Mouse (Mus musculus): ENCODE data around the gene Acly. TPM values are rescaled to one million over a fixed set of nuclear protein-coding genes. Genes with fewer than 3 reads are reported as not detected.

Gene Acly
- polyA plus RNA-seq, 1 experiment from 2014 or later = 224 TPM

DNA sequence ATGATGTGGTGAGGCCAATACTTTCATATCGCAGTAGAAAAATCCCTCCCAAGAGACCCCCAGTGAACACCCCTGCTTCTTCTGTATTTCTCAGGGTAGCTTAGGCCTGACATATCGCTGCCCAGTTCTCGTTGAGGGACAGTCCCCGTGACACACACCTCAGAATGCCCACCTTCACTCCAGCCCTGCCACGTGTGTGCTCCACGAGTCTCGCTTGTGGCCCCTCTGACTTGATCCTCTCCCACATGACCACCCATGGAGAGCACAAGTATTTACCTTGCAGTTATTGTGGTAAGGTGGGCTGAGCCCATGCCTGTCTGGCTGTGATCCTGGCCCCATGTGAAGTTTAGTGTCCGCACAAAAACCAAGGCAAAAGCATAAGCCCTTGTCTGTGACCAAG lies 40.9 kb upstream of the Acly start:
- Histone ChIP-seq H3K27ac (no peak overlapping the region), H3K27me3 (ENCODE audit: control insufficient read depth, insufficient read depth, low read length) (no peaks in the 10 kb centered on the region), H3K9me3 (ENCODE audit: control insufficient read depth, low read length) (no peaks in the 10 kb centered on the region), H3K9ac (no peak overlapping the region), H3K4me3 (replicated peaks; ENCODE audit: low read length) (no peak overlapping the region), H3K36me3 (replicated peaks; ENCODE audit: control insufficient read depth, insufficient read depth) (no peaks in the 10 kb centered on the region), H3K4me1 (replicated peaks; ENCODE audit: control insufficient read depth, insufficient read depth, low read length) (peaks cover 4% of the 10 kb centered on the region; the same call in 1 of the 2 replicates), H3K4me2 (replicated peaks) (no peak overlapping the region)
- DNase-seq (ENCODE audit: low spot score) (no peak), ATAC-seq (ENCODE audit: low FRiP score) (no peak)
- 87% methylated on average over 8 of the region's 8 CpGs for WGBS

DNA sequence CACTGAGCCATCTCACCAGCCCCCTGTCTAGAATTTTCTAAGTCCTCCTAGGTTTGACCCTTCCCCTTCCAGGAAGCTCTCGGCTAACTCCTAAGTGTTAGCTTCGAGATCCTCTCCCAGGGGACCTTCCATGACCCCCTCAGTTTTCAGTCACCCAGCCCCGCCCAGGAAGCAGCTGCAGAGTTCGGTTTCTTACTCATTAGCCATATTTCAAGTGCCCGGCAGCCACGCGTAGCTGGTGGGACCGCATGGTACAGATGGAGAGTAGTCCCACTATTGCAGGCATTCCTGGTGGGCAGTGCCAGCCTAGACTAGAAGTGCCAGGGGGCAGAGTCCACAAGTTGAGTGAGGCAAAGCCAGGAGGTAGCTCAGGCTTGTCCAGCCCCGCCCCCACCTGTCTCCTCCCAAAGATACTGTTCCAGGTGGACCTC lies 40.0 kb upstream of the Acly start:
- no peak for DNase-seq (ENCODE audit: low spot score)
- Histone ChIP-seq H3K36me3 (replicated peaks; ENCODE audit: control insufficient read depth, insufficient read depth) (no peaks in the 10 kb centered on the region), H3K9me3 (ENCODE audit: control insufficient read depth, low read length) (no peaks in the 10 kb centered on the region), H3K27me3 (ENCODE audit: control insufficient read depth, insufficient read depth, low read length) (no peaks in the 10 kb centered on the region), H3K9ac (no peak overlapping the region), H3K4me2 (replicated peaks) (no peak overlapping the region), H3K4me3 (replicated peaks; ENCODE audit: low read length) (no peak overlapping the region), H3K4me1 (replicated peaks; ENCODE audit: control insufficient read depth, insufficient read depth, low read length) (peaks cover 4% of the 10 kb centered on the region; the same call in 1 of the 2 replicates), H3K27ac (no peak overlapping the region)
- no peak for ATAC-seq (ENCODE audit: low FRiP score)
- WGBS = 60% methylated on average over 9 of the region's 9 CpGs

DNA sequence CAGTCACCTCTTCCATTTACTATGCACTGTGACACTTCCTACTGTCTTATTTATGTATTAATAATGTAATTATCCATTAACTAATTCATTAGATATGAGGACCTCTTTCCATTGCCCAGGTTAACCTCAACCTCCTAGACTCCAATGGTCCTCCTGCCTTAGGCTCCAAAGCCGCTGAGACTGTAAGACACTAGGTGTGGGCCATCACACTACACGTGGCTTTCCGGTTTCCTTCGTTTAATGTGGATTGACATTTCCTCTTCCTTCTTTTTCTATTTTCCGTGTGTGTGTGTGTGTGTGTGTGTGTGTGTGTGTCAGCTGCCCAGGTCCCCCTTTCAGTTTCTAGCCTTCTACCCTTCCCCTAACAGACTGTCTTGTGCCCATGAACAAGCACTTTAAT lies 39.4 kb upstream of the Acly start:
- no peaks in the 10 kb centered on the region for H3K9me3 ChIP-seq (ENCODE audit: control insufficient read depth, low read length)
- no peak overlapping the region for H3K4me2 ChIP-seq (replicated peaks)
- 84% methylated on average over 5 of the region's 5 CpGs for WGBS
- ATAC-seq (ENCODE audit: low FRiP score) = no peak
- H3K4me1 ChIP-seq (replicated peaks; ENCODE audit: control insufficient read depth, insufficient read depth, low read length) = peaks cover 4% of the 10 kb centered on the region; the same call in 1 of the 2 replicates
- no peak overlapping the region for H3K4me3 ChIP-seq (replicated peaks; ENCODE audit: low read length)
- H3K27ac ChIP-seq = no peak overlapping the region
- no peak overlapping the region for H3K9ac ChIP-seq
- H3K27me3 ChIP-seq (ENCODE audit: control insufficient read depth, insufficient read depth, low read length) = no peaks in the 10 kb centered on the region
- H3K36me3 ChIP-seq (replicated peaks; ENCODE audit: control insufficient read depth, insufficient read depth) = no peaks in the 10 kb centered on the region
- DNase-seq (ENCODE audit: low spot score) = no peak

DNA sequence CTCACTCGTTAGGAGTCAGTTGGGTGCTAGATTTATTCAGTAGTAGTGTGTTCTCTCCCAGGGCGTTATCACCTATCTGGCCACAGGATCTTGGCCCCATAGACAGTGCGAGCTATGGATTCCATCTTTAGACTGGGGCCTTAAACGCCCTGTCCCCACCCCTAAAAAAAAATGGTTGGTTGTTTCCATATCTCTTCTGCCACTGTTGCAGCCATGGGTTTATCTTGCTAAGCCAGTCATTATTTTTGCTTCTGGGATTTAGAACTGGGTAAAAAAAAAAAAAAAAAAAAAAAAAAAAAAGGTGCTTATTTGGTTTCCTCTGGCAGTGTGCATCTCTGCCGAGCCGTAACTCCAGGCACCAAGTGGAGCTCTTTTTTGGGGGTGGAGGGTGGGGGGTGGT lies 36.9 kb upstream of the Acly start:
- Histone ChIP-seq H3K9me3 (ENCODE audit: control insufficient read depth, low read length) (no peaks in the 10 kb centered on the region), H3K27me3 (ENCODE audit: control insufficient read depth, insufficient read depth, low read length) (no peaks in the 10 kb centered on the region), H3K4me2 (replicated peaks) (no peak overlapping the region), H3K9ac (no peak overlapping the region), H3K4me1 (replicated peaks; ENCODE audit: control insufficient read depth, insufficient read depth, low read length) (no peaks in the 10 kb centered on the region), H3K4me3 (replicated peaks; ENCODE audit: low read length) (no peak overlapping the region), H3K27ac (no peak overlapping the region), H3K36me3 (replicated peaks; ENCODE audit: control insufficient read depth, insufficient read depth) (no peaks in the 10 kb centered on the region)
- DNase-seq (ENCODE audit: low spot score) = no peak
- WGBS = 86% methylated on average over 6 of the region's 6 CpGs
- ATAC-seq (ENCODE audit: low FRiP score) = no peak

DNA sequence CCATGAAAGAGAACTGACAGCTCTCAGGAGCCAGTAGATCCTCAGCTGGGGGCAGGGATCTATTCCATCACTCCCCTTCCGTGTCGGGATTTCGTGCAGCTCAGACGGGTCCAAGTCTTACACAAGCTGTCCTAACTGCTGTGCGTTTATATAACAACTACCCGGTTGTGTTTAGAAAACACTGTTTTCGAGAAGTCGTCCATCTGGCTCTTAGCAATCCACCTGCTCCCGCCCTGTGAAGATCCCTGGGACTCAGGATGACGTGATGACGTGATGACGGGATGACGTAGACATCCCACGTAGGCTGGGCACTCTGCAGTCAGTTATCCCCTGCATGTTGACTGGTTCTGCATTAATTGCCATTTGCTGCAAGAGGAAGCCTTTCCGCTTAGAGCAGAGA lies 36.5 kb upstream of the Acly start:
- DNase-seq (ENCODE audit: low spot score) (no peak), ATAC-seq (ENCODE audit: low FRiP score) (no peak)
- Histone ChIP-seq H3K9ac (no peak overlapping the region), H3K36me3 (replicated peaks; ENCODE audit: control insufficient read depth, insufficient read depth) (no peaks in the 10 kb centered on the region), H3K9me3 (ENCODE audit: control insufficient read depth, low read length) (no peaks in the 10 kb centered on the region), H3K27me3 (ENCODE audit: control insufficient read depth, insufficient read depth, low read length) (no peaks in the 10 kb centered on the region), H3K27ac (no peak overlapping the region), H3K4me2 (replicated peaks) (no peak overlapping the region), H3K4me1 (replicated peaks; ENCODE audit: control insufficient read depth, insufficient read depth, low read length) (no peaks in the 10 kb centered on the region), H3K4me3 (replicated peaks; ENCODE audit: low read length) (no peak overlapping the region)
- WGBS = 81% methylated on average over 15 of the region's 15 CpGs

DNA sequence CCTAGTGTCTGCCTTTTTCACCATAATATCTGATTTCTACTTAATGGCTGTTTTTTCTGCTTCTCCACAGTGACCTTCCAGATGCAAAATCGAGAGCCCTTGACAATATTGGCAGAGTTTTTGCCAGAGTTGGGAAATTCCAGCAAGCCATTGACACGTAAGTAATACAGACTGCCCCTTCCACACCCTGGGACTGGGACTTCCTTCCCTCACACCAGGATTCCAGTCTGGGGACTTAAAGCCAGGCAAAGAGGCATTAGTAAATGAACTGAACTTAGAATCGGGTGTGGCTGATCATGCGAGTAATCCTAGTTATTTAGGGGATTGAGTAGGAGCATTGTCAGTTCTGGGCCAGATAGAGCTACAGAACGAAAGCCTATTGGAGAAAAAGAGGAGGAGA lies 33.9 kb upstream of the Acly start:
- H3K27ac ChIP-seq = no peak overlapping the region
- H3K27me3 ChIP-seq (ENCODE audit: control insufficient read depth, insufficient read depth, low read length) = no peaks in the 10 kb centered on the region
- no peak for DNase-seq (ENCODE audit: low spot score)
- ATAC-seq (ENCODE audit: low FRiP score) = no peak
- 56% methylated on average over 5 of the region's 5 CpGs for WGBS
- H3K9ac ChIP-seq = no peak overlapping the region
- no peaks in the 10 kb centered on the region for H3K9me3 ChIP-seq (ENCODE audit: control insufficient read depth, low read length)
- no peaks in the 10 kb centered on the region for H3K4me1 ChIP-seq (replicated peaks; ENCODE audit: control insufficient read depth, insufficient read depth, low read length)
- no peak overlapping the region for H3K4me3 ChIP-seq (replicated peaks; ENCODE audit: low read length)
- H3K36me3 ChIP-seq (replicated peaks; ENCODE audit: control insufficient read depth, insufficient read depth) = no peaks in the 10 kb centered on the region
- no peak overlapping the region for H3K4me2 ChIP-seq (replicated peaks)

DNA sequence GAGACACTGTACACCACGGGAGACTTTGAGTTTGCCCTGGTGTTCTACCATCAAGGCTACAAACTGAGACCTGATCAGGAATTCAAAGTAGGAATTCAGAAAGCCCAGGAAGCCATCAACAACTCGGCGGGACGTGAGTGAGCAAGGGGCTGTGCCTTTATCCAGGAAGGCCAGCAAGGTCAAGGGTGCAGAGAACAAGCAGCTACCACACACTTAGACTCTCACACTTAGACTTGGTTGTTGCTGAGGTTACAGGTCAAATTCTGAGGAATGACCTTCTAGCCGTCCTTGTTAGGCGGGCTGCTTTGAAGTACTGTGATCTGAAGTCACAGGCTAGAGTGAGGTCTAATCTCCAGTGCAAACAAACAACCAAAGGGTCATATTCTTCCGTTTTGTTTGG lies 31.7 kb upstream of the Acly start:
- no peaks in the 10 kb centered on the region for H3K9me3 ChIP-seq (ENCODE audit: control insufficient read depth, low read length)
- WGBS = 57% methylated on average over 7 of the region's 7 CpGs
- H3K9ac ChIP-seq = no peak overlapping the region
- no peak overlapping the region for H3K4me3 ChIP-seq (replicated peaks; ENCODE audit: low read length)
- no peak for DNase-seq (ENCODE audit: low spot score)
- no peak overlapping the region for H3K27ac ChIP-seq
- no peak overlapping the region for H3K4me2 ChIP-seq (replicated peaks)
- no peak for ATAC-seq (ENCODE audit: low FRiP score)
- H3K4me1 ChIP-seq (replicated peaks; ENCODE audit: control insufficient read depth, insufficient read depth, low read length) = no peaks in the 10 kb centered on the region
- H3K27me3 ChIP-seq (ENCODE audit: control insufficient read depth, insufficient read depth, low read length) = no peaks in the 10 kb centered on the region
- no peaks in the 10 kb centered on the region for H3K36me3 ChIP-seq (replicated peaks; ENCODE audit: control insufficient read depth, insufficient read depth)

DNA sequence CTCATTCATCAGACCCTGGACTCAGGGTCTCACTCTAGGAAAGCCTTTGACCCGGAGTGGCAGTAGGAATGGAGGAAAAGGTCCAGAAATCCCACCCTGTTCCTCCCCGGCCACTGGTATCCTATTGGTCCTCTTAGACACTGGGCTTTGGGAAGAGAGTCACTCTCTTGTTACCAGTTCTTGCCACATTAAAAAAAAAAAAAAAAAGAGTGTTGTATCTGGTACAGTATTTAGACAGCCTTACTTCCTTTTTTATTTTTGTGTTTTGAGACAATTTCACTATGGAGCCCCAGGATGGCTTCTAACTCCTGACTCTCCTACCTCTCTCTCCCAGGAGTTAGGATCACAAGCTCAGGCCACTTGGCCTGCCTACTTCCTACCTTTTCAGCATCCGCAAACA lies 29.8 kb upstream of the Acly start:
- no peaks in the 10 kb centered on the region for H3K9me3 ChIP-seq (ENCODE audit: control insufficient read depth, low read length)
- DNase-seq (ENCODE audit: low spot score) = no peak
- 80% methylated on average over 3 of the region's 3 CpGs for WGBS
- no peak overlapping the region for H3K27ac ChIP-seq
- no peak for ATAC-seq (ENCODE audit: low FRiP score)
- no peak overlapping the region for H3K4me2 ChIP-seq (replicated peaks)
- H3K4me3 ChIP-seq (replicated peaks; ENCODE audit: low read length) = no peak overlapping the region
- H3K27me3 ChIP-seq (ENCODE audit: control insufficient read depth, insufficient read depth, low read length) = no peaks in the 10 kb centered on the region
- H3K36me3 ChIP-seq (replicated peaks; ENCODE audit: control insufficient read depth, insufficient read depth) = no peaks in the 10 kb centered on the region
- H3K4me1 ChIP-seq (replicated peaks; ENCODE audit: control insufficient read depth, insufficient read depth, low read length) = no peaks in the 10 kb centered on the region
- no peak overlapping the region for H3K9ac ChIP-seq

DNA sequence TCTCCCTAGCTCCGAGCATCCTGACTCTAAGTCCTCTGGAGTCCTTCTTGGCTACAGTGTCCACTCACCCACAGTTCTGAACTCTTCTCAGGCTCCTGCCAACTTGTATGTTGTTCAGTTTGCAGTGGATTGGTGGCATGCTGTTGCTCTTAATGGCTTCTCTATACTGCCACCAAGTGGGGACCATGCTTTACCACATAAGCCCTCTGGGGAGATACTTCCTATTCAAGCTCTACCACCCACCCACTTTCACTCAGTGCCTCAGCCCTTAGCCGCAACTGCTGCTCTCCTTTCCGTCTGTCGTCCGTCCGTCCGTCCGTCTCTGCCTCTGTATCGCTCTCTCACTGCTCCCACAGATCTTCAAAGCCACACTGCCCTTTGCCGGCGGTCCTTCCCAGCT lies 27.8 kb upstream of the Acly start:
- no peaks in the 10 kb centered on the region for H3K4me1 ChIP-seq (replicated peaks; ENCODE audit: control insufficient read depth, insufficient read depth, low read length)
- peak; percentile 72 for DNase-seq (ENCODE audit: low spot score)
- no peak overlapping the region for H3K4me3 ChIP-seq (replicated peaks; ENCODE audit: low read length)
- 20% methylated on average over 11 of the region's 11 CpGs for WGBS
- H3K4me2 ChIP-seq (replicated peaks) = peak overlapping the region; percentile 22; the same call in 1 of the 2 replicates
- no peak for ATAC-seq (ENCODE audit: low FRiP score)
- no peak overlapping the region for H3K27ac ChIP-seq
- no peak overlapping the region for H3K9ac ChIP-seq
- no peaks in the 10 kb centered on the region for H3K36me3 ChIP-seq (replicated peaks; ENCODE audit: control insufficient read depth, insufficient read depth)
- no peaks in the 10 kb centered on the region for H3K27me3 ChIP-seq (ENCODE audit: control insufficient read depth, insufficient read depth, low read length)
- no peaks in the 10 kb centered on the region for H3K9me3 ChIP-seq (ENCODE audit: control insufficient read depth, low read length)

DNA sequence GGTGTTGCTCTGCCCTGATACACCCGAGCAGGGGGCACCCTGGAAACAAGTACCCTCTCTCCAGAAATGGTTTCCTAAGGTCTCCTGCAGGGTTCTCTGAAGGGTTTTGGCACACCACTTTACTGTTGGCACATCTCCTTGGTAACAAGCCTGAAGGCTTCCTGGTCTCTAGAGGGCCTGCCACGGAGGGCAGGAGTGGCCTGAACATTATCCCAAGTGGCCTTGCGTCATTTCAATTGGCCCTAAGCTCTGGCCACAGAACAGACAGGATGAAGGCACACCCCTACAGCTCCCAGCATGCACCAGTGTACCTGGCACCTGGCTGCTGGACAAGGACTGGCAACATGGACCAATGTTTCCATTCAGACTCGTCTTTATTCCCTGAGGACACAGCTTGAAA lies 25.0 kb upstream of the Acly start:
- no peak overlapping the region for H3K4me2 ChIP-seq (replicated peaks)

More for the DNA sequence above, 25.0 kb upstream of the Acly start:
- H3K4me1 ChIP-seq (replicated peaks; ENCODE audit: control insufficient read depth, insufficient read depth, low read length) = no peaks in the 10 kb centered on the region
- no peak overlapping the region for H3K4me3 ChIP-seq (replicated peaks; ENCODE audit: low read length)
- H3K36me3 ChIP-seq (replicated peaks; ENCODE audit: control insufficient read depth, insufficient read depth) = no peaks in the 10 kb centered on the region
- 77% methylated on average over 4 of the region's 4 CpGs for WGBS
- no peak for ATAC-seq (ENCODE audit: low FRiP score)
- H3K27me3 ChIP-seq (ENCODE audit: control insufficient read depth, insufficient read depth, low read length) = no peaks in the 10 kb centered on the region
- DNase-seq (ENCODE audit: low spot score) = no peak
- H3K9ac ChIP-seq = no peak overlapping the region
- H3K9me3 ChIP-seq (ENCODE audit: control insufficient read depth, low read length) = no peaks in the 10 kb centered on the region
- H3K27ac ChIP-seq = no peak overlapping the region

Measured in hindbrain, embryonic 14.5 days (tissue).